Mouse (Mus musculus) small intestine, adult 2 months (tissue): Measurements from ENCODE around the gene Lsm12. TPM values are rescaled to one million over a fixed set of nuclear protein-coding genes. Genes with fewer than 3 reads are reported as not detected.
"Not testable (repeated sequence)": the region's sequence is repeated elsewhere in the genome, so short reads cannot be mapped to it uniquely, and the experiment has no call there.

Experiments
- H3K27ac ChIP-seq: fragments of 200-500 bp; 2 replicates; pipeline ENCODE4 v1.5.1; 2012; ENCODE audit warnings: low read depth, low read length, control low read depth, inconsistent platforms; ENCODE audit not compliant: insufficient read depth
- H3K27me3 ChIP-seq: fragments of 200-500 bp; 2 replicates; pipeline ENCODE4 v1.6.1; 2012; ENCODE audit warnings: mild to moderate bottlenecking, moderate library complexity, low read length, inconsistent platforms; ENCODE audit not compliant: control insufficient read depth, insufficient read depth
- H3K36me3 ChIP-seq: fragments of 200-500 bp; 2 replicates; pipeline ENCODE4 v1.6.1; 2012; ENCODE audit warnings: mild to moderate bottlenecking, low read length, control low read depth, inconsistent platforms; ENCODE audit not compliant: control insufficient read depth, insufficient read depth
- H3K4me1 ChIP-seq: fragments of 200-500 bp; 2 replicates; pipeline ENCODE4 v1.6.1; 2012; ENCODE audit warnings: low read length, inconsistent platforms, mixed read lengths; ENCODE audit not compliant: control insufficient read depth, insufficient read depth, insufficient read length
- H3K4me3 ChIP-seq: fragments of 200-500 bp; 2 replicates; pipeline ENCODE4 v1.5.1; 2012; ENCODE audit warnings: low read depth, mild to moderate bottlenecking, control low read depth, inconsistent platforms, low read length, moderate library complexity
- CTCF ChIP-seq: fragments of 200-500 bp; IDR thresholded peaks from 2 replicates; pipeline ENCODE4 v1.5.1; 2012; ENCODE audit warnings: low read depth, mild to moderate bottlenecking, control low read depth, inconsistent platforms, low read length, moderate library complexity, mixed read lengths; ENCODE audit not compliant: insufficient replicate concordance, insufficient read length; ENCODE audit errors: extremely low read depth
- POLR2A ChIP-seq: fragments of 200-500 bp; IDR thresholded peaks from 2 replicates; pipeline ENCODE4 v1.6.1; 2012; ENCODE audit warnings: low read depth, mild to moderate bottlenecking, control low read depth, inconsistent platforms, low read length, moderate library complexity
- WGBS: fragments of 180-500 bp; shearing (Covaris S2); methylation state at CpG from one replicate; pipeline ENCODE4 v1.1.7; 2018; 5-methylcytosine and 5-hydroxymethylcytosine counted together
- polyA plus RNA-seq: library from polyadenylated mRNA; depleted of rRNA; stranded (reverse); fragments of >200 nt; gene quantifications from 2 replicates; pipeline ENCODE4 v1.2.3, GENCODE M21; 2012

The Lsm12 gene
- polyA plus RNA-seq, 1 experiment, result 18.7 TPM

- Histone ChIP-seq H3K36me3 (peaks cover 29% of the 10 kb centered on the region), H3K27ac (no peak overlapping the region), H3K27me3 (no peaks in the 10 kb centered on the region), H3K4me1 (peaks cover 3% of the 10 kb centered on the region; the same call in 1 of the 2 replicates), H3K4me3 (no peak overlapping the region)
- TF ChIP-seq POLR2A, result no peak
- TF ChIP-seq CTCF, result no peak
- 55% methylated on average over 5 of the region's 5 CpGs for WGBS
These were observed 16.4 kb downstream of the Lsm12 start for GRCm38 (mm10) chr11:102168689-102169088.

DNA sequence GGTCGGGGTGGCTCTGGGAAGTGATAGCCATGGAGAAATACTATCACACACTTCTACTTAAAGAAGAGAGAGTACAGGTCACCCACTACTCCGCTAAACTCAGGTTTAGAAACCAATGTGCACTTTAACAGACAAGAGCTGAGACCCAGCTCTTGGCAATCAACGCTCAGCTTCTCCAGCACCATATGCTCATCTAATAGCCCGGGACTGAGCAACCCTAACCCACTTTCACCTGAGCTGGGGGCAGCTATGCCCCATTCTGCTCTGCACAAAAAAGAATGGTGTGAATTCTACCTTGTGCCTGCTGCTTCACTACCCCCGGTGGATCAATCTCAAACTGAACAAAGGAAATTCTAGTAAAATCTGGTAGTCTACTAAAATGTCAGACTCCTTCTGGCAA lies 17.6 kb downstream of the Lsm12 start:
- H3K27ac ChIP-seq, result no peak overlapping the region
- peaks cover 38% of the 10 kb centered on the region for H3K36me3 ChIP-seq
- whole genome bisulfite sequencing, result 92% methylated on average over 5 of the region's 5 CpGs
- TF ChIP-seq CTCF (no peak), POLR2A (no peak)
- H3K4me1 ChIP-seq, result peaks cover 3% of the 10 kb centered on the region; the same call in 1 of the 2 replicates
- H3K4me3 ChIP-seq, result no peak overlapping the region
- no peaks in the 10 kb centered on the region for H3K27me3 ChIP-seq

DNA sequence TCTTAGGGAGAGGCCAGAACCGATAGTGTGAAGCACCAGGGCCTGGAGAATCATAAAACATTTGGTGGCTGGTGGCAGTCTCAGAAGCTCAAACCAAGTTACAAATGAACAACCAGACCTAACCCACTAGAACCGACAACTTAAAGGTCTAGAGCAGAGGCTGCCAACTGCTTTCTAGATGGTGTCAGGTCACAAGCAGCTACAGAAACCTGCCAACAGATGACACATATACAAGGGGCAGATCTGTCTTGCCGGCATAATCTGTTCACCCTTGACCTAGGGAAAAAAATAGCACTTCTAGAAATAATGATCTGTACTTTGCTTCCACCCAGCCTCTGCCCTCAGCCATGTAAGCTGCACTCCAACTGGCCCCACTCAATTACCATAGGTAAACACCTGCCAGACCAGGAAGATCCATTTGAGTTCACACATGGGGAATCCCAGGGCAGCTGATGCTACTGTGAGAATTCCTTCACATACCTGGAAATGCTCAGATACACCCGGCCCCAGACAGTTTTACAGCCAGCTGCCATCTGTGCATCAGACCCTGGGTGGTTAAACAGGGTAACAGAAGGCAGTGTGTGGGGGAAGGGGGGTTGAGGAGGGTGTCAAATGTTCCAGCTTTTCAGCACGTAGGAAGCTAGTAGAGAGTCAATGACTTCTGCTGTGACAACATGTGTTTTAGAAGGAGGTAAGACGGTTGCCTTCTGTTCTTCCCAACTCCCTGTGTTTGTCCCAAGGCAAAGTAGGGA lies 18.9 kb downstream of the Lsm12 start:
- Histone ChIP-seq H3K4me3 (no peak overlapping the region), H3K4me1 (peaks cover 3% of the 10 kb centered on the region; the same call in 1 of the 2 replicates), H3K27me3 (no peaks in the 10 kb centered on the region), H3K36me3 (peaks cover 42% of the 10 kb centered on the region), H3K27ac (peak overlapping the region; percentile 76)
- 32% methylated on average over 6 of the region's 6 CpGs for WGBS
- TF ChIP-seq CTCF (no peak), POLR2A (no peak)

- no peak for TF ChIP-seq CTCF
- TF ChIP-seq POLR2A, result no peak
- Histone ChIP-seq H3K36me3 (peaks cover 23% of the 10 kb centered on the region), H3K27ac (no peak overlapping the region), H3K4me1 (peaks cover 4% of the 10 kb centered on the region; the same call in 1 of the 2 replicates), H3K27me3 (no peaks in the 10 kb centered on the region), H3K4me3 (no peak overlapping the region)
- 58% methylated on average over 5 of the region's 5 CpGs for WGBS
These were observed 25.3 kb downstream of the Lsm12 start for GRCm38 (mm10) chr11:102159781-102160180.

DNA sequence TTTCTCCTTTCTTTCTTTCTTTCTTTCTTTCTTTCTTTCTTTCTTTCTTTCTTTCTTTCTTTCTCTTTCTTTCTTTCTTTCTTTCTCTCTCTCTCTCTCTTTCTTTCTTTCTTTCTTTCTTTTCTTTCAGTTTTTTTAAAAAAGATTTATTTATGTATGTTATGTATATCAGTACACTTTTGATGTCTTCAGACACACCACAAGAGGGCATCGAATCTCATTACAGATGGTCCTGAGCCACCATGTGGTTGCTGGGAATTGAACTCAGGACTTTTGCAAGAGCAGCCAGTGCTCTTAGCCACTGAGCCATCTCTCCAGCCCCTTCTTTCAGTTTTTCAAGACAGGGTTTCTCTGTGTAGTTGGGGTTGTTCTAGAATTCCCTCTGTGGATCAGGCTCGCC lies 27.1 kb downstream of the Lsm12 start:
- peaks cover 21% of the 10 kb centered on the region for H3K36me3 ChIP-seq
- not testable (repeated sequence) for H3K27ac ChIP-seq, H3K27me3 ChIP-seq, H3K4me3 ChIP-seq, H3K4me1 ChIP-seq
- 78% methylated on average over 2 of the region's 2 CpGs for WGBS

DNA sequence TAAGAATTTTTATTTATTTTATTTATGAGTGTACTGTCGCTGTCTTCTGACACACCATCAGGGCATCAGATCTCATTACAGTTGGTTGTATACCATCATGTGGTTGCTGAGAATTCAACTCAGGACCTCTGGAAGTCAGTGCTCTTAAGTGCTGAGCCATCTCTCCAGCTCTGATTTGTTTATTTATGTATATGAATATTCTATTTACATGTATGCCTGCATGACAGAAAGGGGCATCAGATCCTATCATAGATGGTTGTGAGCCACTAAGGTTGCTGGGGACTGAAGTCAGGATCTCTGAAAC lies 28.4 kb downstream of the Lsm12 start:
- Histone ChIP-seq H3K36me3 (peaks cover 19% of the 10 kb centered on the region), H3K4me1 (peaks cover 4% of the 10 kb centered on the region; the same call in 1 of the 2 replicates), H3K27me3 (no peaks in the 10 kb centered on the region), H3K4me3 (no peak overlapping the region), H3K27ac (no peak overlapping the region)
- 20% methylated on average over 1 of the region's 1 CpGs for WGBS
- TF ChIP-seq POLR2A, result no peak
- TF ChIP-seq CTCF, result no peak

DNA sequence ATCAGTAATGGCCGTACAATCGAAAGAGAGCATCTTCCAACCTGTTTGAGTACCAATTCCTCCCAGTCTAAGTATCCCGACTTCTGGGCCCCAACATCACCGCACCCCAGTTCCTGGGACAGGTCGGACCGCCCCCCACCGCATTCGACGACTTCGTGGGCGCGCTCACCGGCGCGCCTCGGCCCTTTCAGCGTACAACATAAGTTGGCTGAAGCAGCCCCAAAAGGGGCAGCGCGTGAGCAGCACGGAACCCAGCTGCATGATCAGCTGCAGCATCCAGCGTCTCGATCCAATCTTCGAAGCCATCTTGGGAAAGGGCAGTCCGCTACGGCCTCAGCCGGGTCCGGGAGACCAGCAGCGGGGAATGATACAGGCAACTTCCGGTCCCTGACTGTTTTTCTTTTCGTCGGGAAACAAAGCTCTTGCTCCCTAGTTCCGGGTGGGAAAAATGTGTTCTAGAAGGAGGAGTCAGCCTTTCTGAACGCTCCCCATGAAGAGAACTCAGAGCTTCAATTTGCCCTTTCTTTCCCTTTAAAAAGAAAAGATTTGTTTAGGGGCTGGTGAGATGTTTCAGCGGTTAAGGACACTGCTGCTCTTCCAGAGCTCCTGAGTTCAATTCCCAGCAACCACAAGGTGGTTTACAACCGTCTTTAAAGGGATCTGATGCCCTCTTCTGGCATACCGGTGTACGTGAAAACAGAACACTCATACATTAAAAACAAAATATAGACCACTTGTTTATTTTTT lies 28.9 kb downstream of the Lsm12 start, which contains the start of gene Tmem101:
Gene Tmem101 (minus strand): TSS at position 366 of the 747 bp plus-strand sequence.
- Histone ChIP-seq H3K27me3 (no peaks in the 10 kb centered on the region), H3K36me3 (peaks cover 24% of the 10 kb centered on the region), H3K27ac (no peak within 1 kb of the TSS), H3K4me1 (peaks cover 4% of the 10 kb centered on the region; the same call in 1 of the 2 replicates), H3K4me3 (peak within 1 kb of the TSS; percentile 90)
- WGBS, result under 1% methylated on average over 37 of the region's 37 CpGs
- TF ChIP-seq CTCF, result no peak
- peak; percentile 29; the same call in 1 of the 2 replicates for TF ChIP-seq POLR2A
